Mouse (Mus musculus): ENCODE data around the gene Mapk11. TPM values are rescaled to one million over a fixed set of nuclear protein-coding genes. Genes with fewer than 3 reads are reported as not detected.

Mapk11 gene
- polyA plus RNA-seq, 1 experiment from 2014 or later: 46.6 TPM

DNA sequence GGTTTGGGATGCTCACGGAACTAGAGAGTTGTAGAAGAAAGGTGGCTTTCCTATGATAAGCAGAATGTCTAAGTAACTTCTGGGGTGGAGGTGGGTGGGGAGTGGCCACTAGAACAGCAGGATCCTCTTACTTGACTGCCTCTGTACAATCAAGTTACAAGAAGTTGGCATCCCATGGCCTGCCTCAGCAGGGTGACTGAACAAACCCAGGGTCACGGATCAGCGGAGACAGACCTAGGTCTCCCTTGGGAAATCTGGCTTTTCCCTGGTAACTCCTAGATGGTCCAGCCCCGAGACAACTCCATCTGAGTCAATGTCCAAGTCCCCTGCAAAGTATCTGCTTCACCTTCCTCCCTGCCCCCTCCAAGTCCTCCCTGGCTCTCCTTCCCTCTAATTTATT lies 1.5 kb downstream of the Mapk11 start:
- H3K27ac ChIP-seq: no peak overlapping the region
- peaks cover 32% of the 10 kb centered on the region for H3K36me3 ChIP-seq
- no peak for ATAC-seq (ENCODE audit: low FRiP score, low read depth)
- H3K9ac ChIP-seq: peak overlapping the region; percentile 93; the same call in 1 of the 2 replicates
- 46% methylated on average over 4 of the region's 4 CpGs for WGBS
- H3K27me3 ChIP-seq (replicated peaks): peaks cover 17% of the 10 kb centered on the region; the same call in 1 of the 2 replicates
- peaks cover 53% of the 10 kb centered on the region for H3K4me1 ChIP-seq
- no peaks in the 10 kb centered on the region for H3K9me3 ChIP-seq
- H3K4me3 ChIP-seq: peak overlapping the region; percentile 76; the same call in 1 of the 2 replicates
- H3K4me2 ChIP-seq (replicated peaks): peak overlapping the region; percentile 85

DNA sequence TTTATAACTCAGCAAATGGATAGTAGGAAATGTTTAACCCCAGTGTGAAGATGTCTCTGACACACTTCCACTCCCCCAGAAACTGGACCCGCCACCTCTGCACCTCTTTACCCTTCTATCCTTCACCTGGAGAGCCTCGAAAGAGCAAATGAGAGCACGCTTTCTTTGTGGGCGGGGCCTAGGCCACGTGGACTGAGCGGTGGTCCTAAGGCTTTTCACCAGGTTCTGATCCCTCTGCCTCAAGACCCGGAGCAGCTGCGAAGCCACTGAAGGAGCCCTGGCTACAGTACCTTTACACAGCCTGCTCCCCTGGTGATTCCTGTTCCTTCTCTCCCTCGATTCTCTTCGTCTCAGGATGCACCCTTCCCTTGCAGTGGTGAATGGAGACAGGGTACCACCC lies 2.0 kb downstream of the Mapk11 start:
- Histone ChIP-seq H3K27ac (no peak overlapping the region), H3K27me3 (replicated peaks) (peaks cover 17% of the 10 kb centered on the region; the same call in 1 of the 2 replicates), H3K36me3 (peaks cover 32% of the 10 kb centered on the region), H3K4me1 (peaks cover 48% of the 10 kb centered on the region), H3K4me3 (peak overlapping the region; percentile 32), H3K4me2 (replicated peaks) (peak overlapping the region; percentile 85), H3K9me3 (no peaks in the 10 kb centered on the region), H3K9ac (no peak overlapping the region)
- no peak for ATAC-seq (ENCODE audit: low FRiP score, low read depth)
- WGBS: 26% methylated on average over 10 of the region's 10 CpGs

DNA sequence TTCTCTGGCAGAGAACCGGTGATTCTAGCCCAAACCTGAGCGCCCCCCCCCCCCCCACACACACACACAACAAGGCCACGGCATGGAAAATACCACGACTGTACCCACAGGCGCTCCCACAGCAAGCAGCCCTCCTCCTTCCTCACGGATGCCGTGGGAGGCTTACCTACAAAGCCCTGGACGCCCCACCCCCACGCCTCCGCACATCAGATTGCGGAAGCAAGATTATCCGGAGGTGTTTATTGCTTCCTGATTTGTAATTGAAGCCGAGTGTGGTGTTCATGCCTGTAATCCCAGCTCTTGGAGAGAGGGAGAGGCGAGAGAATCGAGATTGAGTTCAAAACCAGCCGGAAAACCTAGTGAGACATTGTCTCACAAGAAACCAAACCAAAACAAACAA lies 2.4 kb downstream of the Mapk11 start:
- peak overlapping the region; percentile 26; the same call in 1 of the 2 replicates for H3K27ac ChIP-seq
- peak overlapping the region; percentile 85 for H3K4me2 ChIP-seq (replicated peaks)
- H3K4me1 ChIP-seq: peaks cover 44% of the 10 kb centered on the region
- peak overlapping the region; percentile 32 for H3K4me3 ChIP-seq
- 10% methylated on average over 16 of the region's 16 CpGs for WGBS
- H3K36me3 ChIP-seq: peaks cover 32% of the 10 kb centered on the region
- H3K27me3 ChIP-seq (replicated peaks): peaks cover 17% of the 10 kb centered on the region; the same call in 1 of the 2 replicates
- peak overlapping the region; percentile 64; the same call in 1 of the 2 replicates for H3K9ac ChIP-seq
- ATAC-seq (ENCODE audit: low FRiP score, low read depth): no peak
- no peaks in the 10 kb centered on the region for H3K9me3 ChIP-seq

DNA sequence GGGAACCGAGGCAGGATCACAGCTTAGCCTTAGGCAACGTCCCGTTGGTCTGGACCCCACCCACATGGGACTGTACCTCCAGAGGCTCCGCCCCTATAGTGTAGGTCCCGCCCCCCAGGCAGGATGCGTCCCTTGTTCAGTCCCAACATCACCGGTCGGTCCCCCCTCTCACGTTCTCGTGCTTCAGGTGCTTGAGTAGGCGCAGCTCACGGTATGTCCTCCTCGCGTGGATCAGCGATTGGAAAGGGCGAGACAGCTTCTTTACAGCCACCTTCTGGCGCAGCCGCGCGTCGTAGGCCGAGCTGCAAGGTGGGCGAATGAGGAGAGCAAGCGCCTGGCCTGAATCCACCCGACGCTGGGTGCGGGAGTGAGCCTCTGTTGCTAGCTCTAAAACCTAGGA lies 2.9 kb downstream of the Mapk11 start:
- ATAC-seq (ENCODE audit: low FRiP score, low read depth): no peak
- peaks cover 42% of the 10 kb centered on the region for H3K4me1 ChIP-seq
- WGBS: 4% methylated on average over 27 of the region's 27 CpGs
- H3K36me3 ChIP-seq: peaks cover 32% of the 10 kb centered on the region
- H3K4me2 ChIP-seq (replicated peaks): peak overlapping the region; percentile 85
- peak overlapping the region; percentile 32 for H3K4me3 ChIP-seq
- peak overlapping the region; percentile 26; the same call in 1 of the 2 replicates for H3K27ac ChIP-seq
- H3K27me3 ChIP-seq (replicated peaks): peaks cover 18% of the 10 kb centered on the region; the same call in 1 of the 2 replicates
- no peaks in the 10 kb centered on the region for H3K9me3 ChIP-seq
- H3K9ac ChIP-seq: peak overlapping the region; percentile 64; the same call in 1 of the 2 replicates

DNA sequence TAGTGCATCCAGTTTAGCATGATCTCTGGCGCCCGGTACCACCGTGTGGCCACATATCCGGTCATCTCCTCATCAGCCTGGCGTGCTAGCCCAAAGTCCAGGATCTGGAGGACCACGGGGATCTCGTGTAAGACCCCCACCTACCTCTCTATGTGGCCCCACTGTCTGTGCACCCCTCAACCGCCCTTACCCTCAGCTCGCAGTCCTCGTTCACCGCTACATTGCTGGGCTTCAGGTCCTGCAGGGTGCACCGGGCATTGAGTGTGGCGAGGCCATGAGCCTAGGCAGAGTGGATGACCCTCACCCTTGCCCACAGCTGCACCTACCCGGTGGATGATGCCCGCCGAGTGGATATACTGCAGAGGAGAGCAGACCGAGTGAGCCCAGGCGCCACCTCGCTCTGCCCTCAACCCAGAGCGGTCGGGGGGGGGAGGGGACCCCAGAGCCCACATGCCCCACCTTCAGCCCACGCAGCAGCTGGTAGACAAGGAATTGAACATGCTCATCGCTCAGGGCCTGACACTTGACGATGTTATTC lies 3.5 kb downstream of the Mapk11 start:
- Histone ChIP-seq H3K36me3 (peaks cover 32% of the 10 kb centered on the region), H3K4me3 (no peak overlapping the region), H3K4me2 (replicated peaks) (peak overlapping the region; percentile 85), H3K4me1 (peaks cover 47% of the 10 kb centered on the region), H3K27ac (no peak overlapping the region), H3K9ac (0 out of 2 replicates have a peak overlapping the region, but pooled peaks have one; percentile 64), H3K27me3 (replicated peaks) (peaks cover 21% of the 10 kb centered on the region; the same call in 1 of the 2 replicates), H3K9me3 (no peaks in the 10 kb centered on the region)
- no peak for ATAC-seq (ENCODE audit: low FRiP score, low read depth)
- WGBS: 75% methylated on average over 24 of the region's 24 CpGs

DNA sequence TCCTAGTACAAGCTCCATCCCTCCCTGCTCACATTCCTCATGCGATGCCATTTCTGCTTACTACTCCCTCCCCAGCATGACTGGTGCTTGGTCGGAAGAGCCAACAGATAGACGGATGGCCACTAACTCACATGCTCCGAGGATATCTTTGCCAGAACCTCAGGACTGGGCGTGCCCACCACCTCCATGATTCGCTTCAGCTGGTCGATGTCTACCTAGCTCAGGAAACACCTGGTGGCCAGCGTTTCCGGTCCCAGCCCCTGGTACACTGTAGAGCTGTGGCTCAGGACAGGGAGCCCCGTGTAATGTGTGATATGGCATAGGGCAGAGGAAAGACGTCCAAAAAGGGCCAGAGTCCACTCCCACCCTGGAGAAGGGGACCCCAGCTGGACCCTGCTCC lies 4.5 kb downstream of the Mapk11 start:
- H3K9me3 ChIP-seq: no peaks in the 10 kb centered on the region
- peaks cover 32% of the 10 kb centered on the region for H3K36me3 ChIP-seq
- H3K9ac ChIP-seq: no peak overlapping the region
- no peak overlapping the region for H3K27ac ChIP-seq
- ATAC-seq (ENCODE audit: low FRiP score, low read depth): no peak
- H3K4me3 ChIP-seq: no peak overlapping the region
- H3K27me3 ChIP-seq (replicated peaks): peaks cover 23% of the 10 kb centered on the region; the same call in 1 of the 2 replicates
- no peak overlapping the region for H3K4me2 ChIP-seq (replicated peaks)
- peaks cover 52% of the 10 kb centered on the region for H3K4me1 ChIP-seq
- WGBS: 87% methylated on average over 11 of the region's 11 CpGs

DNA sequence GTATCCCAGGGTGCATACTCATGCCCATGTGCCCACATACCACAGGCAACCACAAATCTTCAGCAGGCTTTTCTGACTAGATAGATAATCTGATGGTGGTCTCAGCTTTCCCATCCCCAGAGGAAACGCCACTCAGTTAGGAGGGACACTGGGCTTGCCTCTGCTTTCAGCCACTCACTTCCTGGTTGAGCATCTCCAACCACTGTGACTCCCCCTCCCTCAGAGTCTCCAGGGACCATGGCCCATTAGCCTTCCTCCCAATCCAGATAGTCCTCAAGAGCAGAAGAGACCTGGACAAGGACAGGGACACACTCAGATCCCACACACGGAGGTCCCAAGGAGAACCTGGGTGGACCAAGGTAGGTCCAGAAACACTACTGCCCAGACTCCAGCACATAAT lies 6.3 kb downstream of the Mapk11 start:
- WGBS: 82% methylated on average over 2 of the region's 2 CpGs
- peaks cover 32% of the 10 kb centered on the region for H3K36me3 ChIP-seq
- H3K9ac ChIP-seq: no peak overlapping the region
- H3K4me3 ChIP-seq: no peak overlapping the region
- H3K4me2 ChIP-seq (replicated peaks): no peak overlapping the region
- H3K4me1 ChIP-seq: peaks cover 43% of the 10 kb centered on the region
- H3K27ac ChIP-seq: no peak overlapping the region
- no peak for ATAC-seq (ENCODE audit: low FRiP score, low read depth)
- H3K27me3 ChIP-seq (replicated peaks): peaks cover 31% of the 10 kb centered on the region; the same call in 1 of the 2 replicates
- H3K9me3 ChIP-seq: no peaks in the 10 kb centered on the region

DNA sequence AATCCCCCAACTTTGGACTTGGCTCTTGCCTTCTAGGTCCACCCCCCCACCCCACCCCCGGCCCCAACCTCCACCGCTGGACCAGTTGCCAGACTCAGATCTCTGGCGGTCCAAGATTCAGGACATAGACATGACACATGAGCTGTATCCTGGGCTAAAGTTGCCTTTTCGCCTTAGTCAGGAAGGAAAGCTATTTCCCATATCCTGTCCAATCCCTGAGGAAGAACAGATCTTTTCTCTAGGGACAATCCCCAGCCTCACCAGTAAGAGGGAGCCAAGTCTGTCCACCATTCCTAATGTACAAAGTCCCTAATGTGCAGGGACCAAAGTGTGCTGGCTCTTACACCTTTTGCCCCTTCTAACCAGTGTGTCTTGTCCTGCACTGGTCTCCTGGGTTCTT lies 7.5 kb downstream of the Mapk11 start:
- H3K4me3 ChIP-seq: no peak overlapping the region
- no peak for ATAC-seq (ENCODE audit: low FRiP score, low read depth)
- no peak overlapping the region for H3K9ac ChIP-seq
- H3K27ac ChIP-seq: no peak overlapping the region
- peaks cover 25% of the 10 kb centered on the region; the same call in 1 of the 2 replicates for H3K27me3 ChIP-seq (replicated peaks)
- peaks cover 32% of the 10 kb centered on the region for H3K36me3 ChIP-seq
- WGBS: 75% methylated on average over 4 of the region's 4 CpGs
- no peak overlapping the region for H3K4me2 ChIP-seq (replicated peaks)
- peaks cover 30% of the 10 kb centered on the region for H3K4me1 ChIP-seq
- H3K9me3 ChIP-seq: no peaks in the 10 kb centered on the region

DNA sequence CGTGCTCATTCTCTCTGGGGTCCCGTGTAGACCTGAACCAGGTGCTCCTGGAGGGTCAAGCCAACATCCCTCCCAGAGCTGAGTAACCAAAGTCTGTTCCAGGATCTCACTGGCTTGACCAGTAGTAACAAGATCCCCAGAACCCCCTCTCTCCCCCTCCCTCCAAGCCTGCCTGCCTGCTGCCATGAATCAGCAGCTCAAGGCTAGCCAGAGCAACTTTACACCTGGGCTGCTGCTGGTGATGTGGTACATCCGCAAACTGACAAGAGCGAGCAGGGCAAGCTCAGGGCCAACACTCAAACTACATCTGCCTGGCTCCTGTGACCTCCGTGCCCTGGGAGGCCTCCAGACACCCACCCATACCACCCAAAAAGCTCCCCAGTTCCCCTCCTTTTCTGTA lies 8.0 kb downstream of the Mapk11 start:
- Histone ChIP-seq H3K27ac (no peak overlapping the region), H3K4me3 (no peak overlapping the region), H3K9ac (no peak overlapping the region), H3K4me1 (peaks cover 26% of the 10 kb centered on the region), H3K27me3 (replicated peaks) (peaks cover 20% of the 10 kb centered on the region; the same call in 1 of the 2 replicates), H3K4me2 (replicated peaks) (no peak overlapping the region), H3K9me3 (no peaks in the 10 kb centered on the region), H3K36me3 (peaks cover 32% of the 10 kb centered on the region)
- ATAC-seq (ENCODE audit: low FRiP score, low read depth): no peak
- WGBS: 36% methylated on average over 5 of the region's 5 CpGs

DNA sequence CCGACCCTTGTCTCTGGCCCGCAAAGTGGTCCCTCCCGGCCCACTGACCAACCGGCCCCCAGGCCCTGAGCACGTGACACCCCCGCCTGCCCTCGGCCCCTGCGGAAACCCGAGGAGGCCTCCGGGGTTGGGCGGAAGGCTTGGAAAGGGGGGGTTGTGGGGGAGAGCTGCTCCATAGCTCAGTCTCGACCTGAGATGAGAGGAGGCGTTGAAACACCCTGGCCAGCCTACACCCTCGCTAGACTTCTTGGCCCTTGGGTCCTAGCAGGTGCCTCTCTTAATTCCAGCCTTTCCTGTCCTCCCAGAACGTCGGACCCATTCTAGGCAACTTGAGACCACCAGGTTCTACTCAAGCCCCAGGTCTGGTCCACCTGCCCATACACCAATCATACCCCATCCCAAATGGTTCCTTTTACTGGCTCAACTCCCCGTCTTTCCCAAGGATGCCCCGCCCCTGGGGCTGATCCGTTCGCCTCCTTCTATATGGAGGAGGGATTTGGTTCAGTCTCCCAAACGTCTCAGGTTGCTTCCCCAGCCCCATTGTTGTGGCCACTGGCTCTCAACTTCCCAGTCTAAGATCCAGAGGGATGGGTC lies 8.7 kb downstream of the Mapk11 start, which contains the start of gene Mapk12:
Gene Mapk12 (minus strand): TSS at position 45 of the 594 bp plus-strand sequence.
- peak; percentile 62 for ATAC-seq (ENCODE audit: low FRiP score, low read depth)
- Histone ChIP-seq H3K9me3 (no peaks in the 10 kb centered on the region), H3K27ac (no peak within 1 kb of the TSS), H3K4me1 (peaks cover 19% of the 10 kb centered on the region), H3K4me2 (replicated peaks) (peak within 1 kb of the TSS; percentile 99), H3K4me3 (peak within 1 kb of the TSS; percentile 55), H3K27me3 (replicated peaks) (peaks cover 15% of the 10 kb centered on the region; the same call in 1 of the 2 replicates), H3K36me3 (peaks cover 27% of the 10 kb centered on the region), H3K9ac (peak within 1 kb of the TSS; percentile 70)
- WGBS: 1% methylated on average over 21 of the region's 21 CpGs

DNA sequence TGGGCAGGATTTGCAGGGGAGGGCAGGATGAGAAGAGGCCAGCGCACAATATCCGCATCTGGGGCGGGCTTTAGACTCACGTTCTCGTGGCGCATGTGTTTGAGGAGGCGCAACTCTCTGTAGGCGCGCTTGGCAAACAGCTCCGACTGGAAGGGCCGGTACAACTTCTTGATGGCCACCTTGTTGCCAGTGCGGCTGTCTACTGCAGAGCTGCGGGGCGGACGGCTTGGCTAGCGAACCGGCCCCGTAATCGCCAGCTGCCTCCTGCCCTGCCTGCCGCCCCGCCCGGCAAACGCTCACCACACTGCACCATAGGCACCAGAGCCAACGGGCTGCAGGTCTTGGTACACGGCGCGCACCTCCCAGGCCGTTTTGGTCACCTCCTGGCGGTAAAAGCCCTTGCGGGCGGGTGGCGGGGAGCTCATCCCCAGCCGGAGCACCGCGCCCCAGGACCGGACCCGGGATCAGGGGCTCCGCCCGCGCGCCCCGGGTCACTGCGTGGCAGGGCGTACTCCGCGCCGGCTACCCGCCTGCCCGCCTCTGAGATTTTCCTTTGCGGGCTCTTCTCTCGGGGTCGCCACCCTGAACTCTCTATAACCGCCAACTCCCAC lies 9.3 kb downstream of the Mapk11 start:
- H3K36me3 ChIP-seq: peaks cover 22% of the 10 kb centered on the region
- H3K27ac ChIP-seq: no peak overlapping the region
- H3K9me3 ChIP-seq: no peaks in the 10 kb centered on the region
- peak; percentile 43 for ATAC-seq (ENCODE audit: low FRiP score, low read depth)
- WGBS: under 1% methylated on average over 53 of the region's 53 CpGs
- peaks cover 14% of the 10 kb centered on the region; the same call in 1 of the 2 replicates for H3K27me3 ChIP-seq (replicated peaks)
- peak overlapping the region; percentile 55 for H3K4me3 ChIP-seq
- H3K4me2 ChIP-seq (replicated peaks): peak overlapping the region; percentile 99
- H3K4me1 ChIP-seq: peaks cover 19% of the 10 kb centered on the region
- H3K9ac ChIP-seq: peak overlapping the region; percentile 70

DNA sequence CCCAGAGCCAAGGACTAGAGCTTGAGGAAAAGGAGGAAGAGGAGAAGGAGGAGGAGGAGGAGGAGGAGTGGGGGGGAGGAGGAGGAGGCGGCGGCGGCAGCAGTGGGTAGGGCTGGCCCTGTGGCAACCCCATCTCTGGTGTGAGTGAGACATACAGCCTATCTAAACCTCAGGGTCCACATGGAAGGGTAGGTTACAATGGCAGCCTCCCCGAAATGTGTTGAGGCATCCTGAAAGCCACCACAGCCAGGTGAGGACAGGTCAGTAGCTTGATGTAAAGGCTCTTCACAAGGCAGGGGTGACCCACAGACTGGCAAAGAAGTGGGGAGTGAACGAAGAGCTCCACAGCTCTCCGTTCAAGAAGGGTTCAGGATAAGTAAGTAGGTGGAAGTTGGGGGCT lies 10.9 kb downstream of the Mapk11 start:
- H3K9ac ChIP-seq: no peak overlapping the region
- peaks cover 14% of the 10 kb centered on the region; the same call in 1 of the 2 replicates for H3K27me3 ChIP-seq (replicated peaks)
- no peak for ATAC-seq (ENCODE audit: low FRiP score, low read depth)
- peaks cover 19% of the 10 kb centered on the region for H3K4me1 ChIP-seq
- 92% methylated on average over 6 of the region's 6 CpGs for WGBS
- H3K4me2 ChIP-seq (replicated peaks): no peak overlapping the region
- H3K27ac ChIP-seq: no peak overlapping the region
- no peaks in the 10 kb centered on the region for H3K9me3 ChIP-seq
- H3K36me3 ChIP-seq: peaks cover 11% of the 10 kb centered on the region
- no peak overlapping the region for H3K4me3 ChIP-seq

Measured in neural tube, embryonic 12.5 days (tissue).